ENCODE assay signal across 8 mouse cellular contexts in the genomic region with DNA sequence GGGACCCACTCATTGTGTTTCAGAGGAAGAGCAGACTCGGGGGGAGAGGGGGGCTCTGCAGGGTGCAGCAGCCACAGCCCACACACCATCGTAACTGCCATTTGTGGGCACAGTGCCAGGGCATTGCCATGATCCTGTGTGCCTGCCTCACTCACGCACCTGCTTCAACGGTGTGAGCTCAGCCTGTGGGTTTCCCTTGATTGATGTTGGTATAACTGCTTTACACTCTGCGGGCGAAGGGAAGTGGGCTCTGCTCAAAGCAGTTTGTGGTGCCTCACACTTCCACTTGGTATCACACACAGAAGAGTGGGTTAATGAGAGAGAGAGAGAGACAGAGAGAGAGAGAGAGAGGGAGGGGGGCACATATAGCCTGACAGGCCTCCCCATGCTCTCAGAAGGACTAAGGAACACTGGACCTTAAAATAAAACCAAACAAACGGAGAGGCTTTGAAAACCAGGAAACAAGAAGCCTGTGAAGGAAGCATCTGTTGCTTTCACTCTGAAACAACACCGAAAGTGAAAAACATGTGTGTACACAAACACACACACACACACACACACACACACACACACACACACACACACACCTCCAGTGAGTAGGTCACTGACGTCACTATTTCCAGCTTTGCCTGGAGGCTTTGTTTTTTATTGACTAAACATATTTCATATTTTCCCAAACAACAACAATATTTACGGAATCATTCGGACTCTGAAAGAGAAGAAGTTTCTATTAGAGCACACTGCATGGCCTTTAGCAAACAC.
A peak's percentile ranks its signal among the peaks of the same experiment; 100 is the strongest.
DNase-seq lines count a peak whose midpoint lies in the region; ATAC-seq and TF ChIP-seq lines count a peak whose summit lies in the region.

No protein-coding gene starts in this region.

- TF ChIP-seq CTCF in lung, postnatal 0 days (IDR thresholded peaks at IDR 0.05): no peak
- TF ChIP-seq CTCF in cerebellum, adult 2 months (IDR thresholded peaks at IDR 0.05; ENCODE audit: borderline replicate concordance, insufficient read depth, low read depth, low read length): no peak

- TF ChIP-seq POLR2A in cerebellum, adult 2 months (IDR thresholded peaks at IDR 0.05; ENCODE audit: borderline replicate concordance, insufficient read depth, low read length): no peak

- H3K9ac ChIP-seq in forebrain, embryonic 11.5 days (ENCODE audit: low read length): no peak overlapping the region
- no peak overlapping the region for H3K9ac ChIP-seq in lung, embryonic 16.5 days (ENCODE audit: low read length)
- H3K9ac ChIP-seq in lung, postnatal 0 days (replicated peaks; ENCODE audit: low read depth): no peak overlapping the region
- H3K9ac ChIP-seq in hindbrain, embryonic 16.5 days (ENCODE audit: low read depth, low read length): no peak overlapping the region
- 0 out of 2 replicates have a peak overlapping the region, but pooled peaks have one; percentile 22 for H3K9ac ChIP-seq in neural tube, embryonic 13.5 days

- TF ChIP-seq EP300 in lung, postnatal 0 days (IDR thresholded peaks at IDR 0.05): no peak

- no peak overlapping the region for H3K4me2 ChIP-seq in forebrain, embryonic 11.5 days (ENCODE audit: low read depth, low read length, severe bottlenecking)
- no peak overlapping the region for H3K4me2 ChIP-seq in lung, embryonic 16.5 days (ENCODE audit: low read depth, low read length)
- H3K4me2 ChIP-seq in lung, postnatal 0 days (replicated peaks; ENCODE audit: low read depth, low read length): no peak overlapping the region
- H3K4me2 ChIP-seq in hindbrain, embryonic 16.5 days (ENCODE audit: low read length): no peak overlapping the region
- no peak overlapping the region for H3K4me2 ChIP-seq in neural tube, embryonic 13.5 days

- H3K4me1 ChIP-seq in forebrain, embryonic 11.5 days (replicated peaks; ENCODE audit: control insufficient read depth, insufficient read depth, low read length): no peaks in the 10 kb centered on the region
- peaks cover 14% of the 10 kb centered on the region for H3K4me1 ChIP-seq in forebrain, embryonic 10.5 days
- H3K4me1 ChIP-seq in lung, embryonic 16.5 days (replicated peaks; ENCODE audit: control insufficient read depth, insufficient read depth, low read length): peaks cover 8% of the 10 kb centered on the region
- 0 out of 2 replicates have a peak, but pooled peaks cover 5% of the 10 kb centered on the region for H3K4me1 ChIP-seq in lung, postnatal 0 days (ENCODE audit: insufficient read depth, low read depth, low read length)
- H3K4me1 ChIP-seq in hindbrain, embryonic 16.5 days (ENCODE audit: control insufficient read depth, insufficient read depth, low read depth, low read length): no peaks in the 10 kb centered on the region
- H3K4me1 ChIP-seq in neural tube, embryonic 13.5 days (replicated peaks): peaks cover 22% of the 10 kb centered on the region
- H3K4me1 ChIP-seq in cerebellum, adult 2 months (ENCODE audit: control insufficient read depth, insufficient read depth, low read length): no peaks in the 10 kb centered on the region

- H3K36me3 ChIP-seq in forebrain, embryonic 11.5 days (ENCODE audit: control insufficient read depth, insufficient read depth, low read length): no peaks in the 10 kb centered on the region
- no peaks in the 10 kb centered on the region for H3K36me3 ChIP-seq in forebrain, embryonic 10.5 days (replicated peaks)
- no peaks in the 10 kb centered on the region for H3K36me3 ChIP-seq in lung, embryonic 16.5 days (ENCODE audit: control insufficient read depth, insufficient read depth, low read length)
- H3K36me3 ChIP-seq in lung, postnatal 0 days (ENCODE audit: insufficient read depth, low read length): no peaks in the 10 kb centered on the region
- no peaks in the 10 kb centered on the region for H3K36me3 ChIP-seq in hindbrain, embryonic 16.5 days (ENCODE audit: control insufficient read depth, insufficient read depth, low read length)
- no peaks in the 10 kb centered on the region for H3K36me3 ChIP-seq in neural tube, embryonic 13.5 days

- 0 out of 2 replicates have a peak, but pooled peaks have one; percentile 39 for ATAC-seq in forebrain, embryonic 11.5 days (replicated peaks; ENCODE audit: low FRiP score)
- peak; percentile 29; the same call in 1 of the 2 replicates for ATAC-seq in lung, embryonic 16.5 days (ENCODE audit: low read depth)
- no peak for ATAC-seq in lung, postnatal 0 days
- peak; percentile 65; the same call in 1 of the 2 replicates for ATAC-seq in hindbrain, embryonic 16.5 days
- peak; percentile 91 for ATAC-seq in neural tube, embryonic 13.5 days (ENCODE audit: low read depth)

- H3K4me3 ChIP-seq in forebrain, embryonic 11.5 days (ENCODE audit: low read depth, low read length): no peak overlapping the region
- H3K4me3 ChIP-seq in forebrain, embryonic 10.5 days: no peak overlapping the region
- no peak overlapping the region for H3K4me3 ChIP-seq in lung, embryonic 16.5 days (ENCODE audit: low read length)
- no peak overlapping the region for H3K4me3 ChIP-seq in lung, postnatal 0 days (ENCODE audit: low read depth, low read length)
- H3K4me3 ChIP-seq in hindbrain, embryonic 16.5 days (ENCODE audit: low read length): no peak overlapping the region
- no peak overlapping the region for H3K4me3 ChIP-seq in neural tube, embryonic 13.5 days
- no peak overlapping the region for H3K4me3 ChIP-seq in cerebellum, adult 2 months (replicated peaks; ENCODE audit: insufficient read depth, low read depth, low read length)

- 79% methylated on average over 11 of the region's 11 CpGs for WGBS in forebrain, embryonic 11.5 days
- WGBS in forebrain, embryonic 10.5 days: 91% methylated on average over 11 of the region's 11 CpGs
- WGBS in lung, embryonic 16.5 days: 57% methylated on average over 11 of the region's 11 CpGs
- WGBS in lung, postnatal 0 days: 44% methylated on average over 11 of the region's 11 CpGs
- 52% methylated on average over 11 of the region's 11 CpGs for WGBS in hindbrain, embryonic 16.5 days
- 46% methylated on average over 11 of the region's 11 CpGs for WGBS in neural tube, embryonic 13.5 days
- WGBS in cerebellum, adult 2 months: 50% methylated on average over 11 of the region's 11 CpGs

- no peak overlapping the region for H3K27ac ChIP-seq in forebrain, embryonic 11.5 days (ENCODE audit: low read depth, low read length)
- no peak overlapping the region for H3K27ac ChIP-seq in forebrain, embryonic 10.5 days
- H3K27ac ChIP-seq in lung, embryonic 16.5 days (ENCODE audit: low read length): peak overlapping the region; percentile 5; the same call in 1 of the 2 replicates
- no peak overlapping the region for H3K27ac ChIP-seq in lung, postnatal 0 days (ENCODE audit: low read length)
- no peak overlapping the region for H3K27ac ChIP-seq in hindbrain, embryonic 16.5 days (ENCODE audit: low read depth, low read length)
- peak overlapping the region; percentile 71 for H3K27ac ChIP-seq in neural tube, embryonic 13.5 days (replicated peaks)
- H3K27ac ChIP-seq in cerebellum, adult 2 months (ENCODE audit: insufficient read depth, low read length): no peak overlapping the region

- DNase-seq in forebrain, embryonic 11.5 days (ENCODE audit: low spot score): peak; percentile 53
- DNase-seq in forebrain, embryonic 10.5 days (ENCODE audit: extremely low spot score, low spot score): no peak
- DNase-seq in lung, postnatal 0 days (ENCODE audit: low spot score): no peak
- DNase-seq in urinary bladder, postnatal 10 days (ENCODE audit: low spot score): no peak
- DNase-seq in cerebellum, adult 2 months: no peak

- H3K9me3 ChIP-seq in forebrain, embryonic 11.5 days (ENCODE audit: control insufficient read depth, low read length): no peaks in the 10 kb centered on the region
- H3K9me3 ChIP-seq in forebrain, embryonic 10.5 days: no peaks in the 10 kb centered on the region
- H3K9me3 ChIP-seq in lung, embryonic 16.5 days (ENCODE audit: control insufficient read depth, low read length): no peaks in the 10 kb centered on the region
- no peaks in the 10 kb centered on the region for H3K9me3 ChIP-seq in lung, postnatal 0 days (ENCODE audit: low read length)
- H3K9me3 ChIP-seq in hindbrain, embryonic 16.5 days (ENCODE audit: control insufficient read depth, low read length): no peaks in the 10 kb centered on the region
- no peaks in the 10 kb centered on the region for H3K9me3 ChIP-seq in neural tube, embryonic 13.5 days

- no peaks in the 10 kb centered on the region for H3K27me3 ChIP-seq in forebrain, embryonic 11.5 days (ENCODE audit: control insufficient read depth, insufficient read depth, low read length)
- no peaks in the 10 kb centered on the region for H3K27me3 ChIP-seq in forebrain, embryonic 10.5 days (ENCODE audit: poor library complexity, severe bottlenecking)
- no peaks in the 10 kb centered on the region for H3K27me3 ChIP-seq in lung, embryonic 16.5 days (ENCODE audit: control insufficient read depth, insufficient read depth, low read depth, low read length)
- H3K27me3 ChIP-seq in lung, postnatal 0 days (replicated peaks; ENCODE audit: insufficient read depth, low read length): no peaks in the 10 kb centered on the region
- no peaks in the 10 kb centered on the region for H3K27me3 ChIP-seq in hindbrain, embryonic 16.5 days (replicated peaks; ENCODE audit: control insufficient read depth, insufficient read depth, low read length)
- no peaks in the 10 kb centered on the region for H3K27me3 ChIP-seq in neural tube, embryonic 13.5 days
- no peaks in the 10 kb centered on the region for H3K27me3 ChIP-seq in cerebellum, adult 2 months (ENCODE audit: control insufficient read depth, insufficient read depth, low read length)

Comparison
In these comparisons a context has a peak if more than half of its experiments do, and no peak if none do; other contexts are left out.
1. H3K27ac ChIP-seq: peak in lung, embryonic 16.5 days (single experiment) and neural tube, embryonic 13.5 days (single experiment); none in forebrain, embryonic 11.5 days (single experiment), forebrain, embryonic 10.5 days (single experiment), lung, postnatal 0 days (single experiment), hindbrain, embryonic 16.5 days (single experiment) and cerebellum, adult 2 months (single experiment).